Mouse (Mus musculus) G1E (cell line): ENCODE results near the gene Rps18.

Experiments used
- CTCF ChIP-seq: IDR thresholded peaks from 2 replicates; pipeline ENCODE4 v1.5.1; 2012; ENCODE audit warnings: low read depth, low read length, inconsistent platforms, mixed read lengths
- GATA1 ChIP-seq: IDR thresholded peaks from 2 replicates; pipeline ENCODE4 v1.6.1; 2012; ENCODE audit warnings: borderline replicate concordance, low read length, inconsistent platforms, mixed read lengths
- GATA2 ChIP-seq: IDR thresholded peaks from 2 replicates; pipeline ENCODE4 v1.6.1; 2012; ENCODE audit warnings: low read depth, low read length, inconsistent platforms, borderline replicate concordance
- POLR2AphosphoS5 ChIP-seq: IDR thresholded peaks from 2 replicates; pipeline ENCODE4 v1.6.1; 2012; ENCODE audit warnings: low read depth, low read length, inconsistent platforms; ENCODE audit not compliant: insufficient replicate concordance
- TAL1 ChIP-seq: conservative IDR thresholded peaks from 2 replicates; pipeline ENCODE4 v1.6.1; 2012; ENCODE audit warnings: low read depth, low read length, inconsistent platforms, mixed read lengths

GRCm38 (mm10) chr17:33911052-33911812 is 44.6 kb downstream of the Rps18 start:
- TF ChIP-seq CTCF (no peak), GATA1 (no peak), TAL1 (no peak), POLR2AphosphoS5 (no peak), GATA2 (no peak)
